Mouse (Mus musculus) megakaryocyte, embryonic 14.5 days (primary cell): ENCODE measurements around the gene Tnfrsf19. TPM values are rescaled to one million over a fixed set of nuclear protein-coding genes. Genes with fewer than 3 reads are reported as not detected.

ENCODE experiments used
- H3K27me3 ChIP-seq: replicated peaks from 2 replicates; pipeline ENCODE3; 2012; ENCODE audit warnings: inconsistent platforms
- H3K36me3 ChIP-seq: replicated peaks from 2 replicates; pipeline ENCODE3; 2012; ENCODE audit warnings: low read length, inconsistent platforms, mixed read lengths
- H3K4me1 ChIP-seq: 2 replicates; pipeline ENCODE4 v1.6.1; 2012; ENCODE audit warnings: inconsistent platforms
- H3K4me3 ChIP-seq: replicated peaks from 2 replicates; pipeline ENCODE3; 2012; ENCODE audit warnings: moderate library complexity, mild to moderate bottlenecking, inconsistent platforms
- H3K9me3 ChIP-seq: 2 replicates; pipeline ENCODE4 v1.6.1; 2012; ENCODE audit warnings: inconsistent platforms
- FLI1 ChIP-seq: IDR thresholded peaks from 2 replicates; pipeline ENCODE4 v1.6.1; 2012; ENCODE audit warnings: low read length, inconsistent platforms, mixed read lengths
- GATA1 ChIP-seq: IDR thresholded peaks from 3 replicates; pipeline ENCODE4 v1.6.1; 2012; ENCODE audit warnings: mixed read lengths, low read length, inconsistent platforms, borderline replicate concordance
- polyA plus RNA-seq: library from polyadenylated mRNA; stranded (reverse); fragments of >175 nt; gene quantifications from 2 replicates; pipeline ENCODE4 v1.2.3, GENCODE M21; 2012; ENCODE audit warnings: low replicate concordance; ENCODE audit not compliant: insufficient read depth

The Tnfrsf19 gene
- polyA plus RNA-seq, 1 experiment = not detected

DNA sequence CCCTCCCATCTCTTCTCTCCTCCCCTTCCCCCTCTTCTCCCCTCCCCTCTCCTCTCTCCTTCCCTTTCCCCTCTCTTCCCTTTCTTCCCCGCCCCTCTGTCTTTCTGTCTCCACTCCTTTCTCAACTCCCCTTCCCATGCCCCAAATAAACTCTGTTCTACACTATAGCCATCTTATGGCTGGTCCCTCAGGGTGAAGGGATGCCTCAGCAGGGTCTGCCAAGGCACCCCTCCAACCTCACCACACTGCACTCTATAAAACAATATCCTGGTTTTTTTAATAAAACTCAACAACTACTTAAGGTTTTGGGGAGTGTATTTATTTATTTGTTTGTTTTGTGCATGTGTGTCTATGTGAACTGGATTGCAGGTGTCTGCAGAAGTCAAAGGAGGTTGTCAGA, 9.6 kb upstream of the Tnfrsf19 start:
- Histone ChIP-seq H3K27me3 (peaks cover 46% of the 10 kb centered on the region), H3K9me3 (0 out of 2 replicates have a peak, but pooled peaks cover 6% of the 10 kb centered on the region), H3K4me1 (peaks cover 7% of the 10 kb centered on the region; the same call in 1 of the 2 replicates), H3K36me3 (no peaks in the 10 kb centered on the region), H3K4me3 (no peak overlapping the region)
- TF ChIP-seq FLI1 (no peak), GATA1 (no peak)

DNA sequence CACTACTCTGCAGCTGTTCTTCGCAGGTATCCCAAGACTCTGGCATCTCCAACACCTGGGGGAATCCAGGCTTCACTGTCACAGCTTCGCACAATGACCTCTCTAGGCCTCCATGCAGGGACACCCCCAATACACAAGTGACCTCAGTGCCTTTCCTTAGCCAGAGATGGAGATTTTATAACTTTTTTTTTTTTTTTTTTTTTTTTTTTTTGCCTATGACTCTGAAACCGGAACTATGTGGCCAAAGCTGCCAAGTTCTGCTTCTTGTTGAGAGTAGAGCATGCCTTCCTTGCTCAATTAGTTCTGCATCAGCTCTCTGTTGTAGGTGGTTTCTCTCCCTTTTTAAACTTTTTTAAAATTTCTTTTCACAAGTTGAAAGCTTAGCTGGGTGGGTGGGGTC, 5.9 kb upstream of the Tnfrsf19 start:
- Histone ChIP-seq H3K9me3 (0 out of 2 replicates have a peak, but pooled peaks cover 3% of the 10 kb centered on the region), H3K36me3 (no peaks in the 10 kb centered on the region)
- TF ChIP-seq GATA1 (no peak), FLI1 (no peak)

DNA sequence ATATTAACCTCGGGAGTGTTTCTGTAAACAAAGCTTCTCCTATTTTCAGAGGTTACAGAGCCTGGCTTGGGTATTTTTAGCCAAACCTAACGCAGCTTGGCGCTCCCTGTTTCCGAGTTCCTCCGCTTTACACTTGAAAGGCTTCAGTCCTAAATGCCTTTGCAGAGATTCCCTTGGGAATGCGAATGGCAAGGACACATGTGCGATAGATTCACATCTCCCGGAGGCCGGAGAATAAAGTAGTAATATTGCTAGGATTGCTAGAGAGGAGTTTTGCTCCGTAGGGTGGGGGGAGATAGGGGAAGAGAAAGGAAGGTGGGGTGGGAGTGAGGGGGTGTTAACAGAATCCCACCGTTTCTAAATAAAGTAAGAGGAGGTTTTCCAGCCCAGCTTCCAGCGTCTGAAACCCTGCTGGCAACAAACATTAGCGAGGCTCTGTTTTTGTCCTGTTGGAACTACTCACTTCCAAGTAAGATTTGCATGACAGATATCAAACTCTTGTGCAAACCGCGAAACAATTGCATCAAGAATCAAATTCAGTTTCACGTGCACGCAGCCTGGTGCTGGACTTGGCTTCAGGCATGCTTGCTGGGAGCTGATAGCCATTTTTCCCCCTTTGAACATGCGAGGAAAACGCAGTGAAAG, 722 bp downstream of the Tnfrsf19 start:
- no peak for TF ChIP-seq GATA1
- no peaks in the 10 kb centered on the region for H3K36me3 ChIP-seq
- H3K4me1 ChIP-seq = peaks cover 11% of the 10 kb centered on the region
- no peaks in the 10 kb centered on the region for H3K9me3 ChIP-seq
- peak overlapping the region; percentile 83 for H3K4me3 ChIP-seq
- H3K27me3 ChIP-seq = peaks cover 46% of the 10 kb centered on the region

More for the DNA sequence above, 5.9 kb upstream of the Tnfrsf19 start:
- Histone ChIP-seq H3K4me3 (no peak overlapping the region), H3K27me3 (peaks cover 42% of the 10 kb centered on the region), H3K4me1 (peaks cover 7% of the 10 kb centered on the region)

DNA sequence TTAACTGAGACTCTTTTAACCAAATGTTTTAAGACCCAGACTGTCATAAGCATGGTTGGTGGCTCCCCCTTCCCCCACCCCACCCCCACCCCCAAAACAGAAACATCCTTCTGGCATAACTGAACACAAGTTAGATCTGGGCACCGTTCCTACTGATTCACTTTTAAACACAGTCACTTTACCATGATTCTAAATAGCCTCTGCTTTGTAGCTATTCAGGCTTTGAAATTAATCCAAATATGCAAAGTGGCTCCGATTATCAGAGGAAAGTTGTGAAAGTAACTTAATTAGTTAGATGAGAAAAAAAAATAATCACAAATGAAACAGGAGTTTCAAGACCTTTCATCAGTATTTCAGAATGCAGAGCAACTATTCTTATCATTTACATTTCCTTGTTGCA, 2.0 kb downstream of the Tnfrsf19 start:
- Histone ChIP-seq H3K9me3 (no peaks in the 10 kb centered on the region), H3K36me3 (no peaks in the 10 kb centered on the region), H3K4me3 (no peak overlapping the region), H3K4me1 (peaks cover 11% of the 10 kb centered on the region), H3K27me3 (peaks cover 45% of the 10 kb centered on the region)
- no peak for TF ChIP-seq FLI1
- no peak for TF ChIP-seq GATA1

DNA sequence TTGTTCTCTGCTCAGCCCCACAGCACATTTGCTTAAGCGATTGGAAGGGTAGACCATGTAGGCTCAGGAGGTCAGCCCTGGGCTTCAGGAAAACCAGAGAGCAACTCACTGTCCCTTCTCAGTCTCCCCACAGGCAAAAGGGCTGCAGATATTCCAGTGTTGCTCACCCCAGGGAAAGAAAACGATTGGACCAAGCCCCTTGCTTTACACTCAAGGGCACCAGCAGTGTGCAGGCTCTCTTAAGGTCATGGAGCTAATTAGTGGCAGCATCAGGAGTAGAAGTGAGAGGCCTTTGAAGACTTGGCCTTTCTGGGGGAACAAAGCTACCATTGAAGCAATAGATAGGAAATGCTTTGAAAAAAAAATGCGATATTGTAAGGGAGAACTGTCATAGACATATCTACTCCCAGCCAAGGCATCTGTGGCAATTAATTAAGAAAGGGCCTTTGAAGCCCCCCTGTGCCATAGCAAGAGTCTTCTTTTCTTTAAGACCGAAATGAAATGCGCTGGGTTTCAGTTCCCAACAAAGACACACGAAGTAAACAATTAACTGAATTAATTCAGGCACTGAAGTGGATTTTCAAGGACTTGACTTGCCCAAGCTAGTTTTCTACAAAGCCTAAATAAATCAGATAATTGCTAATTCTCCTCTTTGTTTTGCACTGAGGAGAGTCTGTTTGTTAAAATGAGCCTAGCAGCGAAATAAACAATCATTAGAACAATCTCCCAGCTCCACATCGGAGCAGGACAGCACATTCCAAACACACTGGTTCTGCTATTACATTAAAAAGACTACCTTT, 2.6 kb downstream of the Tnfrsf19 start:
- Histone ChIP-seq H3K4me1 (peaks cover 11% of the 10 kb centered on the region), H3K4me3 (no peak overlapping the region), H3K27me3 (peaks cover 48% of the 10 kb centered on the region), H3K9me3 (no peaks in the 10 kb centered on the region), H3K36me3 (no peaks in the 10 kb centered on the region)
- no peak for TF ChIP-seq GATA1
- TF ChIP-seq FLI1 = no peak

DNA sequence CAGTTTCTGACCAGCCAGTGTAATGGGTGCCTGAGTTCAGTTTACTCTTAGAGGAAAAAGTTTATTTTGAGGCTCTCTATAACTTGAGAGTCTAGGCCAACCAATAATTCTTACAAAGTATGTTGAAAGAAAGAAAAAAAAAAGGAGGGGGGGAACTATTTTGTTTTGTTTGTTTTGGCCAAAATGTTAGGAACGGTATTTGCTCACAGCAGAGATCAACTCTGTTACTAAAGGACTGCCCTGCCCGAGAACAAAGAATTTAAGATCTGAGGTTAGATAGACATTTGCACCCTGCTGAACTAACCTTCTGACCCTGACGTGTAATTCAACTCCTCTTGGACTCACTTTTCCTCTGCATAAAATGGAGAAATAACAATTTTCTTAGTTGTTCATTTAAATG, 4.0 kb downstream of the Tnfrsf19 start:
- TF ChIP-seq GATA1 = no peak
- no peak for TF ChIP-seq FLI1
- Histone ChIP-seq H3K4me1 (peaks cover 17% of the 10 kb centered on the region), H3K27me3 (peaks cover 50% of the 10 kb centered on the region), H3K4me3 (no peak overlapping the region), H3K36me3 (no peaks in the 10 kb centered on the region), H3K9me3 (no peaks in the 10 kb centered on the region)

DNA sequence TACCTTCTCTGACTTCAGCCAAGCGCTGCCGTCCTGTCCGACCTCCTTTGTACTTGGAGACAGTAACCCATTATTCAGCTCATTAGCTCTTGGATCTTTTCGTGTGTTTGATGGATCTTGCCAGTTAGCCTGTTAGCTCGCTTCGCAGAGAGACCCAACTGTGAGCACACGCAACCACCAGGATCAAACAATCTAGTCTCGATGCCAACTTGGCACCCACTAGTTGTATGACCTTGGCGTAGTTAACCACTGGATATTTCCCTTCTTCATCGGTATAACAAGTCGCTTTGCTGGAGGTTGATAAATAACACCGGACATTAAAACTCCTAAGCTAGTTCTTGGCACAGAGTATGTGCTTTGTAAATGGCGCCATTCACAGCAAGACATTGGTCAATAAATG, 6.1 kb downstream of the Tnfrsf19 start:
- Histone ChIP-seq H3K4me1 (peaks cover 8% of the 10 kb centered on the region), H3K36me3 (no peaks in the 10 kb centered on the region), H3K4me3 (no peak overlapping the region), H3K27me3 (peaks cover 38% of the 10 kb centered on the region), H3K9me3 (no peaks in the 10 kb centered on the region)
- TF ChIP-seq FLI1 (no peak), GATA1 (no peak)

DNA sequence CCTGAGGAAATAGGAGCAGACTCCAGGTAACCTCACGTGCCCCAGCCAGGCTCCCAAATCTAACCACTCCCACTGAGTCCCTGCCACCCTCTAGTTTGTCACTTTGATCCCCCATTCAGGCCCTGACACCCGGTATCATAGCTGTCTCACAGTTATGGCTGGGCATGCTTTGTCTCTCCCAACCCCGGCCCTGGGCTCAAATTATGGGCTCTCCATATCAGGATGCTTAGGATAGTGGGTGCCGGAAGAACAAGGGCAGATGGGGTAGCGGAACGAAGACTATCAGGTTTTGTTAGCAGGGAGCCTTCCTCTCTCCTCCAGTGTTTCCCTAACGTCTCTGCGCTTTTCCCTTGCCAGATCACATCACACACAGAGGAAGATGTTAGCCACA, 8.2 kb downstream of the Tnfrsf19 start:
- peaks cover 33% of the 10 kb centered on the region for H3K27me3 ChIP-seq
- H3K9me3 ChIP-seq = no peaks in the 10 kb centered on the region
- TF ChIP-seq FLI1 = no peak
- H3K4me1 ChIP-seq = peaks cover 8% of the 10 kb centered on the region
- H3K4me3 ChIP-seq = no peak overlapping the region
- no peaks in the 10 kb centered on the region for H3K36me3 ChIP-seq

DNA sequence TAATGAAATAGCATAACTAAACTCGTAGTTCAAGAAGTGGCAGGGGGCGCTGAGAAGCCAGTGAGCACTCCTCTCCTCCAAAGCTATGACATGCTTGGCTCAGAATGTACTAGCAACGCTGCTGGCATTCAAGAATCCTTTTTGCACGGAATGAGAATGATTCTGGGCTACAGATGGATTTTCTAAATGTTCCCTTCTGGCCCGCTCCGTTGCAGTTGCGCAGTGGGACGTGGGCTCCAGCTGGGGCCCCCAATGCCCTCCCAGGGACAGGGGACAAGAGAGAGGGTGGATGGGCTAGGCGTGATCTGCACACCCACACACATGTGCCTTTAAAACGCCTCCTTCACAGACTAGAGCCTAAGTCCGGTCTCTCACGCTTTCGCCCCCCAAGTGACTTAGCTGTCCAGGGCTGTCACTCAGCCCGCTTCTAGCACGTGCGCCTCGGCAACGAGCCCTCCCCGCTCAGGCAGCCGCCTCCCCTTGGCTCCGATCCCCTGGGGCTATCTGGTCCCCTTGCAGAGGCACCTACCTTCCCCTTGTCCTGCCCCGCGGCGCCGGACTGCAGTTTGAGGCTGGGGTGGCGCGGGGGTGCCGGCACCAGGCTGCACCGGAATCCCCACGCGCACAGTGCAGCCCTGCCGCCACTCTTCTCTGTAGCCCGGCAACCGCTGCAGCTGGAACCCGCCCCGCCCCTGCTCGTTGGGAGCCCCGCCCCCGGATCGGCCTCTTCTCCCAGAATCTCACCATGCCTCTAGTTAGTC, 8.8 kb downstream of the Tnfrsf19 start:
- peak overlapping the region; percentile 88 for H3K4me3 ChIP-seq
- peaks cover 8% of the 10 kb centered on the region for H3K4me1 ChIP-seq
- TF ChIP-seq FLI1 (no peak), GATA1 (no peak)

DNA sequence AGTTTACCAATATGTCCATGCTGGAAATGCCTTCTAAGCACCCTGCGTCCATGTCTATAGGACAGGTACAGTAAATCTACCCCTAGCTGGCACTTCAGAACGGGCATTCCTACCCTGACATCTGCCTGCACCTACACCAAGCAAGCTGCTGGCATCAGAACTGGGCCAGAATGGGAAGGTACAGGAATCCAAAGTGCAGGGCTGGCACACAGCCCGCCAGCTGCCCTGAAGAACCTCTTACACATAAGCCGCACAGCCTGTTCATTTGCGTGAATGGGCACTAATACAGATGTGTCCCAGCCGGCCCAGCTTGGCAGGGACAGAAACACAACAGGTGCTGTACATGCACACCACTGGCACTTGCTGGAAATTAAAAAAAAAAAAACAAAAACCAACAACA, 15.9 kb downstream of the Tnfrsf19 start:
- Histone ChIP-seq H3K4me3 (no peak overlapping the region), H3K9me3 (no peaks in the 10 kb centered on the region), H3K4me1 (no peaks in the 10 kb centered on the region), H3K36me3 (no peaks in the 10 kb centered on the region), H3K27me3 (peaks cover 8% of the 10 kb centered on the region)
- TF ChIP-seq GATA1 = no peak
- TF ChIP-seq FLI1 = no peak

More for the DNA sequence above, 8.8 kb downstream of the Tnfrsf19 start:
- H3K9me3 ChIP-seq = no peaks in the 10 kb centered on the region
- H3K36me3 ChIP-seq = no peaks in the 10 kb centered on the region
- peaks cover 33% of the 10 kb centered on the region for H3K27me3 ChIP-seq
